Mouse (Mus musculus): ENCODE measurements around the gene Shpk.

The Shpk gene

GRCm38 (mm10) chr11:73199879-73200278 is 619 bp downstream of the Shpk start:
- DNase-seq (ENCODE audit: low spot score in 2 of 2): no peak

- DNase-seq (ENCODE audit: low spot score in 2 of 2): no peak
Measured at GRCm38 (mm10) chr11:73201021-73201420, 1.8 kb downstream of the Shpk start.

- DNase-seq (ENCODE audit: low spot score in 2 of 2): no peak
Measured at GRCm38 (mm10) chr11:73201597-73201996, 2.3 kb downstream of the Shpk start.

GRCm38 (mm10) chr11:73203895-73204294 is 4.6 kb downstream of the Shpk start:
- no peak for DNase-seq (ENCODE audit: low spot score in 2 of 2)

GRCm38 (mm10) chr11:73205194-73205593 is 5.9 kb downstream of the Shpk start:
- DNase-seq (ENCODE audit: low spot score in 2 of 2): no peak

- no peak for DNase-seq (ENCODE audit: low spot score in 2 of 2)
Measured at GRCm38 (mm10) chr11:73207621-73208020, 8.4 kb downstream of the Shpk start.

- no peak for DNase-seq (ENCODE audit: low spot score in 2 of 2)
Measured at GRCm38 (mm10) chr11:73213956-73214355, 14.7 kb downstream of the Shpk start.

GRCm38 (mm10) chr11:73219671-73220070 is 20.4 kb downstream of the Shpk start:
- DNase-seq (ENCODE audit: low spot score in 2 of 2): no peak

- DNase-seq (ENCODE audit: low spot score in 2 of 2): no peak
Measured at GRCm38 (mm10) chr11:73220651-73221050, 21.4 kb downstream of the Shpk start.

- no peak for DNase-seq (ENCODE audit: low spot score in 2 of 2)
Measured at GRCm38 (mm10) chr11:73222846-73223245, 23.6 kb downstream of the Shpk start.

GRCm38 (mm10) chr11:73223966-73224365 is 24.7 kb downstream of the Shpk start:
- DNase-seq (ENCODE audit: low spot score in 2 of 2): no peak

GRCm38 (mm10) chr11:73225856-73226255 is 26.6 kb downstream of the Shpk start:
- DNase-seq (ENCODE audit: low spot score in 2 of 2): no peak

GRCm38 (mm10) chr11:73228881-73229280 is 29.6 kb downstream of the Shpk start:
- no peak for DNase-seq (ENCODE audit: low spot score in 2 of 2)

GRCm38 (mm10) chr11:73230081-73230480 is 30.8 kb downstream of the Shpk start:
- DNase-seq (ENCODE audit: low spot score in 2 of 2): no peak

- DNase-seq (ENCODE audit: low spot score in 2 of 2): peak in 1 of 2 experiments; percentile 5
Measured at GRCm38 (mm10) chr11:73232513-73232912, 33.3 kb downstream of the Shpk start.

- DNase-seq (ENCODE audit: low spot score in 2 of 2): no peak
Measured at GRCm38 (mm10) chr11:73233992-73234391, 34.7 kb downstream of the Shpk start, which contains the start of gene Trpv1. Trpv1 (plus strand) TSS chr11:73234292.

GRCm38 (mm10) chr11:73235990-73236701 is 36.9 kb downstream of the Shpk start:
- DNase-seq (ENCODE audit: low spot score in 2 of 2): no peak

- no peak for DNase-seq (ENCODE audit: low spot score in 2 of 2)
Measured at GRCm38 (mm10) chr11:73236731-73237130, 37.5 kb downstream of the Shpk start.

GRCm38 (mm10) chr11:73242199-73242598 is 42.9 kb downstream of the Shpk start:
- no peak for DNase-seq (ENCODE audit: low spot score in 2 of 2)

GRCm38 (mm10) chr11:73242777-73243176 is 43.5 kb downstream of the Shpk start:
- DNase-seq (ENCODE audit: low spot score in 2 of 2): no peak

- no peak for DNase-seq (ENCODE audit: low spot score in 2 of 2)
Measured at GRCm38 (mm10) chr11:73257362-73257945, 58.2 kb downstream of the Shpk start.

GRCm38 (mm10) chr11:73258664-73259063 is 59.4 kb downstream of the Shpk start:
- no peak for DNase-seq (ENCODE audit: low spot score in 2 of 2)

GRCm38 (mm10) chr11:73260457-73260856 is 61.2 kb downstream of the Shpk start:
- no peak for DNase-seq (ENCODE audit: low spot score in 2 of 2)
